Mouse (Mus musculus): ENCODE measurements around the gene Dysf.

DNA sequence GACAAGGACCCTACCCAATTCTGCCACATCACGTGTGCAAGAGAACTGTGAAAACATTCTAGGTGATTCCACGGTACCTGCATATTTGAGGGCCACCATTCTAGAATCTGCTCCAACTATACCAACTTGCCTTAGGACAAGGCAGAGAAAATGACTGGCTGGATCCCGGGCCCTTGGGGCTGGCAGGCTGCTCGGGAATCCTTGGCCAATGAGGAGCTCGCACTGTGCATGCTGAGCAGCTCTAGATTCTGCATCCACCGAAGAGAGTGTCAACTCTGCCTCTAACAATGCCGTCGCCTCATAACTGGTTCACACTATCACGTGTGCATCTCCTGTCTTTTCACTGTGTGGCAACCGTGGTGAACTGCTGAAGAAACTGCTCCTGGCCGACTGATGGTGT, 128.0 kb downstream of the Dysf start:
- TF ChIP-seq RAD21 (IDR thresholded peaks at IDR 0.05; ENCODE audit: low read depth, low read length) (no peak), MEF2A (IDR thresholded peaks at IDR 0.05; ENCODE audit: extremely low read depth, insufficient replicate concordance, low read depth, low read length, poor library complexity, severe bottlenecking) (no peak), CTCF (IDR thresholded peaks at IDR 0.05 in 2 of 3, conservative IDR thresholded peaks at IDR 0.05 in 1 of 3; ENCODE audit: control insufficient read depth in 1 of 3, insufficient read depth in 1 of 3, low read depth in 2 of 3, low read length in 3 of 3, poor library complexity in 1 of 3, severe bottlenecking in 1 of 3) (no peak), POLR2AphosphoS5 (IDR thresholded peaks at IDR 0.05; ENCODE audit: borderline replicate concordance, low read depth, low read length) (no peak), CHD2 (IDR thresholded peaks at IDR 0.05; ENCODE audit: low read length) (no peak), TCF12 (IDR thresholded peaks at IDR 0.05; ENCODE audit: low read depth, low read length) (no peak), MAX (IDR thresholded peaks at IDR 0.05; ENCODE audit: low read length) (no peak), POLR2A (IDR thresholded peaks at IDR 0.05; ENCODE audit: control insufficient read depth in 1 of 2, insufficient read depth in 1 of 2, low read depth in 1 of 2, low read length in 2 of 2, poor library complexity in 1 of 2) (no peak), ZMIZ1 (IDR thresholded peaks at IDR 0.05; ENCODE audit: low read depth, low read length) (no peak), USF1 (IDR thresholded peaks at IDR 0.05; ENCODE audit: low read depth, low read length) (no peak), EP300 (IDR thresholded peaks at IDR 0.05; ENCODE audit: low read depth in 1 of 2, low read length in 2 of 2) (no peak)
